Mouse (Mus musculus): Measurements from ENCODE around the gene Gpx2.

DNA sequence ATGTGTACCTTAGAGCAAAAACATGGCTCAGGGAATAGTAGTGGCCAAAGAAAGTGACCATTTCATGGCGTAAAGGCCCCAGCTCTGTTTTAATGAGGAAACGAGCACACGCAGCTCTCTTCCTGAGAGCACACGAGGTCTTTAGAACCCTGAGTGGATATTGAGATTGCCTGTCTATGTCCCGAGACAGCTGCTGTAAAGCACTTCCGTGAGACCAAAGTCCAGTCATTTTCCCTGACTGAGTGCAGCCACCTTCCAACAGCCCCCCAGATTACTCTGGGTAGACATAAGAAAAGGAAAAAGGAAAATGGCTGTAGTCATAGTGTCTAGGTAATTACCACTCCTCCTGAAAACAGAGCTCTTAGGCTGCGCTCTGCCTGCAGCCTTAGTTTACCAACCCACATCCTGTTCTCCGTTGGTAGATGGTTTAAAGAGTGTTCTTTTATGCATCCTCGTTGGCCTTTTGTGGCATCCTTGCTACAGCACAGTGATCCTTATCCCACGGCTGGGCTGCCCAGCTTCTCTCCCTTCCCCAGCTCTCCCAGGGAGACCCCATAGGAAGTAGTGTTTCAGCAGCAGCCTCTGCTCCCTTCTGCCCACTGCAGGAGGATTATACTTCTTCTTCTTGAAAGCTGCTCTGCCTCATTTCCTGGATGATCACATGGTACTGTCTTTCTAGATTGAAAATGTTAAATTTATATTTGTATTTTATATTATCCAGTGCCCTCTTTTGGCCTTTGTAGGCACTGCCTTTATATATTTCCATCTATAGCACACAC is 16.9 kb downstream of the Gpx2 start:
- TF ChIP-seq CTCF (IDR thresholded peaks at IDR 0.05; ENCODE audit: insufficient read depth, low read depth, low read length) (no peak), POLR2A (IDR thresholded peaks at IDR 0.05; ENCODE audit: insufficient read depth, low read depth, low read length) (no peak)

Data from olfactory bulb, adult 2 months (tissue).